ENCODE assay signal across 22 mouse cellular contexts in genomic region chr3:87435479-87435878, GRCm38 (mm10). TPM values are rescaled to one million over a fixed set of nuclear protein-coding genes. Genes with fewer than 3 reads are reported as not detected.
A peak's percentile ranks its signal among the peaks of the same experiment; 100 is the strongest.
DNase-seq lines count a peak whose midpoint lies in the region; ATAC-seq and TF ChIP-seq lines count a peak whose summit lies in the region.
"Had no signal": no experiment of that assay in that cellular context is flagged by ENCODE, and none has a peak within 500 bp of the region (broad histone marks: within the 10 kb centered on the region; RNA-seq: fewer than 3 reads in every experiment).

TSS of gene Fcrl5 (plus strand) at chr3:87435773.

- peak within 1 kb of the TSS; percentile 34 for H3K4me2 ChIP-seq in CH12.LX (ENCODE audit: insufficient read depth, low read depth, poor library complexity, severe bottlenecking)
- no peak within 1 kb of the TSS for H3K4me2 ChIP-seq in kidney, embryonic 16.5 days (replicated peaks; ENCODE audit: low read depth, low read length)
- H3K4me2 ChIP-seq in intestine, embryonic 15.5 days (replicated peaks), result no peak within 1 kb of the TSS
- H3K4me2 ChIP-seq: embryonic facial prominence, embryonic 12.5 days; forebrain, embryonic 15.5 days; heart, embryonic 12.5 days; hindbrain, embryonic 14.5 days had no signal

- peaks cover 0 to 13% of the 10 kb centered on the region in 2 experiments for H3K36me3 ChIP-seq in CH12.LX (replicated peaks in 1 of 2; ENCODE audit: control insufficient read depth in 1 of 2, insufficient read depth in 1 of 2, low read length in 1 of 2)
- H3K36me3 ChIP-seq in splenic B cell, adult 2 months (ENCODE audit: control insufficient read depth, insufficient read depth, low read length, poor library complexity, severe bottlenecking), result no peaks in the 10 kb centered on the region
- no peaks in the 10 kb centered on the region for H3K36me3 ChIP-seq in kidney, embryonic 16.5 days (ENCODE audit: insufficient read depth, low read length)
- no peaks in the 10 kb centered on the region for H3K36me3 ChIP-seq in intestine, embryonic 15.5 days
- H3K36me3 ChIP-seq: embryonic facial prominence, embryonic 12.5 days; forebrain, embryonic 15.5 days; heart, embryonic 12.5 days; hindbrain, embryonic 10.5 days had no signal

- peak within 1 kb of the TSS; percentile 68 for H3K27ac ChIP-seq in CH12.LX (ENCODE audit: insufficient read depth, low read depth)
- H3K27ac ChIP-seq in kidney, embryonic 16.5 days (ENCODE audit: low read length), result no peak within 1 kb of the TSS
- H3K27ac ChIP-seq in intestine, embryonic 15.5 days, result no peak within 1 kb of the TSS
- H3K27ac ChIP-seq: embryonic facial prominence, embryonic 12.5 days; forebrain, embryonic 15.5 days; hindbrain, embryonic 10.5 days; hindbrain, embryonic 14.5 days had no signal

- H3K9me3 ChIP-seq in CH12.LX (replicated peaks; ENCODE audit: low read length), result peaks cover 9% of the 10 kb centered on the region
- H3K9me3 ChIP-seq in kidney, embryonic 16.5 days (ENCODE audit: low read length), result no peaks in the 10 kb centered on the region
- no peaks in the 10 kb centered on the region for H3K9me3 ChIP-seq in intestine, embryonic 15.5 days
- H3K9me3 ChIP-seq: embryonic facial prominence, embryonic 12.5 days; forebrain, embryonic 15.5 days; hindbrain, embryonic 10.5 days had no signal

- 0 out of 2 replicates have a peak, but pooled peaks have one; percentile 35 for ATAC-seq in megakaryocyte, adult 5-6 weeks (ENCODE audit: poor library complexity, severe bottlenecking)
- ATAC-seq in kidney, embryonic 16.5 days (ENCODE audit: low FRiP score, low TSS enrichment), result no peak
- ATAC-seq in intestine, embryonic 15.5 days, result no peak
- ATAC-seq: forebrain, embryonic 15.5 days had no signal

- dilution Hi-C loops in CH12.LX (cut with MboI; ENCODE audit: extremely low pct_ligation_motif_present, extremely low pct_unique_long_range_greater_than_20kb, low sequenced_read_pairs), result no loop called here

- H3K4me3 ChIP-seq in CH12.LX (replicated peaks in 1 of 3; ENCODE audit: low read depth in 2 of 3, low read length in 2 of 3, poor library complexity in 1 of 3), result peak within 1 kb of the TSS in 1 of 3 experiments; percentile 47
- H3K4me3 ChIP-seq in kidney, embryonic 16.5 days (ENCODE audit: low read length), result no peak within 1 kb of the TSS
- no peak within 1 kb of the TSS for H3K4me3 ChIP-seq in intestine, embryonic 15.5 days (replicated peaks)
- H3K4me3 ChIP-seq: embryonic facial prominence, embryonic 12.5 days; forebrain, embryonic 15.5 days; heart, embryonic 12.5 days; hindbrain, embryonic 10.5 days had no signal

- TF ChIP-seq RAD21 in CH12.LX (IDR thresholded peaks at IDR 0.05; ENCODE audit: low read depth, low read length), result no peak

- WGBS in kidney, embryonic 16.5 days, result 87% methylated on average over 5 of the region's 5 CpGs
- 88% methylated on average over 5 of the region's 5 CpGs for WGBS in intestine, embryonic 15.5 days

- in situ Hi-C loops in CH12.LX (cut with MboI; ENCODE audit: low pct_ligation_motif_present, low pct_unique_long_range_greater_than_20kb, low sequenced_read_pairs), result no loop called here

- 0 out of 2 replicates have a peak within 1 kb of the TSS, but pooled peaks have one; percentile 17 for H3K9ac ChIP-seq in CH12.LX (ENCODE audit: insufficient read depth, low read depth)
- no peak within 1 kb of the TSS for H3K9ac ChIP-seq in kidney, embryonic 16.5 days (replicated peaks; ENCODE audit: low read length)
- no peak within 1 kb of the TSS for H3K9ac ChIP-seq in intestine, embryonic 15.5 days
- H3K9ac ChIP-seq: embryonic facial prominence, embryonic 12.5 days; forebrain, embryonic 15.5 days; heart, embryonic 12.5 days; hindbrain, embryonic 14.5 days had no signal

- H3K4me1 ChIP-seq in CH12.LX (ENCODE audit: control insufficient read depth in 1 of 2, insufficient read depth in 2 of 2), result peaks cover 7 to 29% of the 10 kb centered on the region in 2 experiments
- H3K4me1 ChIP-seq in kidney, embryonic 16.5 days (ENCODE audit: insufficient read depth, low read length), result no peaks in the 10 kb centered on the region
- no peaks in the 10 kb centered on the region for H3K4me1 ChIP-seq in intestine, embryonic 15.5 days (replicated peaks)
- H3K4me1 ChIP-seq: embryonic facial prominence, embryonic 12.5 days; forebrain, embryonic 15.5 days; heart, embryonic 12.5 days; hindbrain, embryonic 10.5 days had no signal

- TF ChIP-seq CTCF in CH12.LX (conservative IDR thresholded peaks at IDR 0.05 in 1 of 2, IDR thresholded peaks at IDR 0.05 in 1 of 2; ENCODE audit: low read depth in 2 of 2, low read length in 2 of 2), result no peak

- peaks cover 2% of the 10 kb centered on the region; the same call in 1 of the 2 replicates for H3K79me2 ChIP-seq in CH12.LX (replicated peaks; ENCODE audit: control insufficient read depth, extremely low read depth, insufficient read depth, poor library complexity, severe bottlenecking)

- TF ChIP-seq POLR2A in CH12.LX (IDR thresholded peaks at IDR 0.05; ENCODE audit: low read depth, low read length), result no peak

- peak; percentile 40; the same call in 1 of the 2 replicates for TF ChIP-seq EP300 in CH12.LX (IDR thresholded peaks at IDR 0.05; ENCODE audit: low read length)

- DNase-seq in spleen, postnatal 36 days (ENCODE audit: low spot score in 2 of 2), result peak; percentile 16 to 35
- DNase-seq in spleen, postnatal 14 days (ENCODE audit: low spot score in 2 of 2), result no peak
- DNase-seq in CH12.LX (ENCODE audit: extremely low read depth), result peak; percentile 70
- peak; percentile 69 for DNase-seq in splenic B cell, adult 2 months (ENCODE audit: low read depth, low spot score)
- DNase-seq in layer of hippocampus, adult 9-11 months, result no peak
- DNase-seq: adrenal gland, adult 2 months; adrenal gland, postnatal 25 days; cerebellum, adult 18-20 months; cerebellum, postnatal 10 days; embryo, embryonic 11 days; gastrocnemius, postnatal 14 days had no signal

- no peaks in the 10 kb centered on the region for H3K27me3 ChIP-seq in CH12.LX (replicated peaks)
- H3K27me3 ChIP-seq in splenic B cell, adult 2 months (ENCODE audit: control insufficient read depth, insufficient read depth, low read length, poor library complexity, severe bottlenecking), result no peaks in the 10 kb centered on the region
- H3K27me3 ChIP-seq in kidney, embryonic 16.5 days (ENCODE audit: insufficient read depth, low read length), result no peaks in the 10 kb centered on the region
- H3K27me3 ChIP-seq in intestine, embryonic 15.5 days (replicated peaks), result no peaks in the 10 kb centered on the region
- H3K27me3 ChIP-seq: embryonic facial prominence, embryonic 12.5 days; forebrain, embryonic 15.5 days; heart, embryonic 12.5 days had no signal

TF ChIP-seq in CH12.LX, 34 proteins besides CTCF, POLR2A, EP300 and RAD21:
- TF ChIP-seq UBTF (IDR thresholded peaks at IDR 0.05; ENCODE audit: low read depth, low read length) (no peak), TCF12 (IDR thresholded peaks at IDR 0.05; ENCODE audit: low read depth, low read length) (no peak), E2F4 (IDR thresholded peaks at IDR 0.05; ENCODE audit: insufficient replicate concordance, low read depth, low read length) (no peak), BHLHE40 (IDR thresholded peaks at IDR 0.05; ENCODE audit: low read depth, low read length) (peak; percentile 52; the same call in 1 of the 2 replicates), ZNF384 (IDR thresholded peaks at IDR 0.05; ENCODE audit: low read depth, low read length) (no peak), MYC (IDR thresholded peaks at IDR 0.05; ENCODE audit: low read depth, low read length) (0 out of 2 replicates have a peak, but pooled peaks have one; percentile 63), IRF4 (IDR thresholded peaks at IDR 0.05; ENCODE audit: low read depth, low read length) (0 out of 2 replicates have a peak, but pooled peaks have one; percentile 10), MEF2A (IDR thresholded peaks at IDR 0.05; ENCODE audit: borderline replicate concordance, low read depth, low read length) (0 out of 2 replicates have a peak, but pooled peaks have one; percentile 16), PAX5 (IDR thresholded peaks at IDR 0.05; ENCODE audit: low read length) (no peak), ZMIZ1 (IDR thresholded peaks at IDR 0.05; ENCODE audit: low read depth, low read length) (no peak)

RNA-seq across cellular contexts. Expression of gene Fcrl5, which starts in this region (rescaled TPM):
- total RNA-seq in CH12.LX (2012; rRNA removed), result 3.8 and 5.5 TPM in 2 replicates
- total RNA-seq in CH12.LX (2014; rRNA removed), result 18.5 and 19.2 TPM in 2 replicates
- polyA plus RNA-seq in CH12.LX (2012; ENCODE audit: insufficient read length, low read depth), result 16.9 and 20.7 TPM in 2 replicates
- total RNA-seq in megakaryocyte, adult 5-6 weeks (2015), result not detected in 2 replicates
- not detected in 2 replicates for total RNA-seq in megakaryocyte, adult 5-6 weeks (2017)
- not detected in 2 replicates for polyA plus RNA-seq in kidney, embryonic 16.5 days (2015; fragmentation: Nextera tagmentation; extraction: Ambion mirVana)
- polyA plus RNA-seq in intestine, embryonic 15.5 days (2015; fragmentation: Nextera tagmentation; extraction: Ambion mirVana), result not detected in 2 replicates
- total RNA-seq: adrenal gland, adult 2 months; adrenal gland, postnatal 25 days; gastrocnemius, postnatal 14 days; heart, postnatal 25 days had no signal
- polyA plus RNA-seq: adrenal gland, adult 2 months; embryonic facial prominence, embryonic 12.5 days; forebrain, embryonic 11.5 days; forebrain, embryonic 15.5 days; heart, embryonic 12.5 days; heart, embryonic 16.5 days; hindbrain, embryonic 10.5 days; hindbrain, embryonic 14.5 days had no signal

Comparison
In these comparisons a context has a peak if more than half of its experiments do, and no peak if none do; other contexts are left out.
1. RNA of gene Fcrl5 (total RNA-seq): 3.8 to 19.2 TPM in CH12.LX; not detected in megakaryocyte, adult 5-6 weeks; every median in the first group is over 4 times any median in the second.
2. RNA of gene Fcrl5 (polyA plus RNA-seq): 16.9 to 20.7 TPM in CH12.LX; not detected in kidney, embryonic 16.5 days and not detected in intestine, embryonic 15.5 days; every median in the first group is over 10 times any median in the second.
3. DNase-seq: peak in spleen, postnatal 36 days (2 of 2), CH12.LX (single experiment) and splenic B cell, adult 2 months (single experiment); none in spleen, postnatal 14 days (0 of 2) and layer of hippocampus, adult 9-11 months (single experiment).
4. Peak in ATAC-seq in megakaryocyte, adult 5-6 weeks; RNA of the gene not detected or under 1 TPM.